ENCODE assay signal across 23 mouse cellular contexts in genomic region chr14:17599553-17599952, GRCm38 (mm10).
DNase-seq lines count a peak whose midpoint lies in the region; ATAC-seq and TF ChIP-seq lines count a peak whose summit lies in the region.
"Had no signal": no experiment of that assay in that cellular context is flagged by ENCODE, and none has a peak within 500 bp of the region (broad histone marks: within the 10 kb centered on the region; RNA-seq: fewer than 3 reads in every experiment).

No protein-coding gene starts in this region.

- WGBS in forebrain, postnatal 0 days: 61% methylated on average over 5 of the region's 5 CpGs
- WGBS in forebrain, embryonic 16.5 days: 76% methylated on average over 5 of the region's 5 CpGs
- WGBS in midbrain, embryonic 15.5 days: 70% methylated on average over 5 of the region's 5 CpGs
- WGBS in midbrain, embryonic 14.5 days: 75% methylated on average over 5 of the region's 5 CpGs

- no peak overlapping the region for H3K4me3 ChIP-seq in forebrain, postnatal 0 days (ENCODE audit: low read depth, low read length)
- H3K4me3 ChIP-seq in forebrain, embryonic 16.5 days (replicated peaks; ENCODE audit: low read length): no peak overlapping the region
- H3K4me3 ChIP-seq in midbrain, embryonic 15.5 days: no peak overlapping the region
- H3K4me3 ChIP-seq in midbrain, embryonic 14.5 days (replicated peaks; ENCODE audit: low read depth, low read length): no peak overlapping the region
- H3K4me3 ChIP-seq: embryonic facial prominence, embryonic 10.5 days; embryonic facial prominence, embryonic 13.5 days; erythroblast, embryonic 14.5 days; forebrain, embryonic 12.5 days; forebrain, embryonic 15.5 days; gastrocnemius, adult 2 months; intestine, embryonic 15.5 days had no signal

- H3K9ac ChIP-seq in forebrain, postnatal 0 days: no peak overlapping the region
- H3K9ac ChIP-seq in forebrain, embryonic 16.5 days (replicated peaks; ENCODE audit: low read depth, low read length): no peak overlapping the region
- H3K9ac ChIP-seq in midbrain, embryonic 15.5 days: no peak overlapping the region
- H3K9ac ChIP-seq in midbrain, embryonic 14.5 days (replicated peaks; ENCODE audit: low read length): no peak overlapping the region
- H3K9ac ChIP-seq: embryonic facial prominence, embryonic 13.5 days; forebrain, embryonic 12.5 days; forebrain, embryonic 15.5 days; hindbrain, embryonic 14.5 days; intestine, embryonic 15.5 days had no signal

- no peak for DNase-seq in forebrain, postnatal 0 days
- DNase-seq in midbrain, embryonic 14.5 days: no peak
- peak; percentile 23 for DNase-seq in ES-CJ7 (ENCODE audit: low read depth, low spot score)
- peak; percentile 32 for DNase-seq in ZHBTc4 (ENCODE audit: low read depth, low spot score)
- DNase-seq in layer of hippocampus, adult 8-10 months (ENCODE audit: low spot score in 2 of 2): no peak
- DNase-seq: cerebellum, adult 11-12 months; cerebellum, adult 8-10 months; cerebellum, postnatal 10 days; cerebellum, postnatal 36 days; embryo, embryonic 11 days; gastrocnemius, adult 2 months; gastrocnemius, postnatal 14 days; heart, adult 11 months had no signal

- H3K9me3 ChIP-seq in forebrain, postnatal 0 days (ENCODE audit: low read length): no peaks in the 10 kb centered on the region
- no peaks in the 10 kb centered on the region for H3K9me3 ChIP-seq in forebrain, embryonic 16.5 days (ENCODE audit: control insufficient read depth, low read length)
- H3K9me3 ChIP-seq in midbrain, embryonic 15.5 days: no peaks in the 10 kb centered on the region
- no peaks in the 10 kb centered on the region for H3K9me3 ChIP-seq in midbrain, embryonic 14.5 days (ENCODE audit: control insufficient read depth, low read length)
- H3K9me3 ChIP-seq: embryonic facial prominence, embryonic 10.5 days; embryonic facial prominence, embryonic 13.5 days; forebrain, embryonic 12.5 days; forebrain, embryonic 15.5 days; intestine, embryonic 15.5 days had no signal

- H3K27me3 ChIP-seq in forebrain, postnatal 0 days (ENCODE audit: insufficient read depth, low read length): no peaks in the 10 kb centered on the region
- no peaks in the 10 kb centered on the region for H3K27me3 ChIP-seq in forebrain, embryonic 16.5 days (replicated peaks; ENCODE audit: control insufficient read depth, insufficient read depth, low read length)
- no peaks in the 10 kb centered on the region for H3K27me3 ChIP-seq in midbrain, embryonic 15.5 days (replicated peaks)
- H3K27me3 ChIP-seq in midbrain, embryonic 14.5 days (ENCODE audit: control insufficient read depth, insufficient read depth, low read length): no peaks in the 10 kb centered on the region
- H3K27me3 ChIP-seq: embryonic facial prominence, embryonic 13.5 days; forebrain, embryonic 12.5 days; forebrain, embryonic 15.5 days; intestine, embryonic 15.5 days had no signal

- H3K36me3 ChIP-seq in forebrain, postnatal 0 days (ENCODE audit: insufficient read depth): no peaks in the 10 kb centered on the region
- no peaks in the 10 kb centered on the region for H3K36me3 ChIP-seq in forebrain, embryonic 16.5 days (ENCODE audit: control insufficient read depth, insufficient read depth)
- no peaks in the 10 kb centered on the region for H3K36me3 ChIP-seq in midbrain, embryonic 15.5 days (replicated peaks)
- no peaks in the 10 kb centered on the region for H3K36me3 ChIP-seq in midbrain, embryonic 14.5 days (ENCODE audit: control insufficient read depth, insufficient read depth, low read length)
- H3K36me3 ChIP-seq: embryonic facial prominence, embryonic 10.5 days; embryonic facial prominence, embryonic 13.5 days; forebrain, embryonic 12.5 days; forebrain, embryonic 15.5 days; intestine, embryonic 15.5 days had no signal

- H3K4me1 ChIP-seq in forebrain, postnatal 0 days (ENCODE audit: insufficient read depth): no peaks in the 10 kb centered on the region
- H3K4me1 ChIP-seq in forebrain, embryonic 16.5 days (replicated peaks; ENCODE audit: control insufficient read depth, insufficient read depth, low read length): no peaks in the 10 kb centered on the region
- H3K4me1 ChIP-seq in midbrain, embryonic 15.5 days: no peaks in the 10 kb centered on the region
- H3K4me1 ChIP-seq in midbrain, embryonic 14.5 days (ENCODE audit: control insufficient read depth, insufficient read depth, low read length): no peaks in the 10 kb centered on the region
- H3K4me1 ChIP-seq: embryonic facial prominence, embryonic 10.5 days; embryonic facial prominence, embryonic 13.5 days; forebrain, embryonic 12.5 days; forebrain, embryonic 15.5 days; intestine, embryonic 15.5 days had no signal

- ATAC-seq in forebrain, postnatal 0 days: peak; percentile 66
- no peak for ATAC-seq in forebrain, embryonic 16.5 days
- peak; percentile 70; the same call in 1 of the 2 replicates for ATAC-seq in midbrain, embryonic 15.5 days (replicated peaks)
- no peak for ATAC-seq in midbrain, embryonic 14.5 days (ENCODE audit: low FRiP score, low TSS enrichment)
- ATAC-seq: forebrain, embryonic 15.5 days; intestine, embryonic 15.5 days had no signal

- H3K27ac ChIP-seq in forebrain, postnatal 0 days (ENCODE audit: low read depth, low read length): no peak overlapping the region
- H3K27ac ChIP-seq in forebrain, embryonic 16.5 days (ENCODE audit: low read length): no peak overlapping the region
- H3K27ac ChIP-seq in midbrain, embryonic 15.5 days: no peak overlapping the region
- no peak overlapping the region for H3K27ac ChIP-seq in midbrain, embryonic 14.5 days (replicated peaks; ENCODE audit: low read depth, low read length)
- H3K27ac ChIP-seq: embryonic facial prominence, embryonic 10.5 days; embryonic facial prominence, embryonic 13.5 days; forebrain, embryonic 12.5 days; forebrain, embryonic 15.5 days; gastrocnemius, adult 2 months; hindbrain, embryonic 14.5 days; intestine, embryonic 15.5 days had no signal

- no peak overlapping the region for H3K4me2 ChIP-seq in forebrain, postnatal 0 days (ENCODE audit: low read depth)
- no peak overlapping the region for H3K4me2 ChIP-seq in forebrain, embryonic 16.5 days (ENCODE audit: low read length)
- no peak overlapping the region for H3K4me2 ChIP-seq in midbrain, embryonic 15.5 days
- no peak overlapping the region for H3K4me2 ChIP-seq in midbrain, embryonic 14.5 days (ENCODE audit: low read length)
- H3K4me2 ChIP-seq: embryonic facial prominence, embryonic 13.5 days; forebrain, embryonic 12.5 days; forebrain, embryonic 15.5 days; heart, embryonic 11.5 days; hindbrain, embryonic 14.5 days; intestine, embryonic 15.5 days had no signal

- TF ChIP-seq CTCF in forebrain, postnatal 0 days (IDR thresholded peaks at IDR 0.05; ENCODE audit: low read depth): no peak

Comparison
In these comparisons a context has a peak if more than half of its experiments do, and no peak if none do; other contexts are left out.
1. ATAC-seq: peak in forebrain, postnatal 0 days (single experiment) and midbrain, embryonic 15.5 days (single experiment); none in forebrain, embryonic 16.5 days (single experiment) and midbrain, embryonic 14.5 days (single experiment).
2. DNase-seq: peak in ES-CJ7 (single experiment) and ZHBTc4 (single experiment); none in forebrain, postnatal 0 days (single experiment), midbrain, embryonic 14.5 days (single experiment) and layer of hippocampus, adult 8-10 months (0 of 2).